Mouse (Mus musculus) lung, adult 18-20 months (tissue): Measurements from ENCODE around the gene Prkcg.

Source experiments
- DNase-seq, 2 experiments: peaks; one replicate each; pipeline ENCODE4 v3.0.0; 2022; ENCODE audit warnings: mixed read lengths in 2 of 2

Prkcg gene

GRCm38 (mm10) chr7:3323826-3324225 is 34.8 kb downstream of the Prkcg start:
- DNase-seq, result no peak

DNA sequence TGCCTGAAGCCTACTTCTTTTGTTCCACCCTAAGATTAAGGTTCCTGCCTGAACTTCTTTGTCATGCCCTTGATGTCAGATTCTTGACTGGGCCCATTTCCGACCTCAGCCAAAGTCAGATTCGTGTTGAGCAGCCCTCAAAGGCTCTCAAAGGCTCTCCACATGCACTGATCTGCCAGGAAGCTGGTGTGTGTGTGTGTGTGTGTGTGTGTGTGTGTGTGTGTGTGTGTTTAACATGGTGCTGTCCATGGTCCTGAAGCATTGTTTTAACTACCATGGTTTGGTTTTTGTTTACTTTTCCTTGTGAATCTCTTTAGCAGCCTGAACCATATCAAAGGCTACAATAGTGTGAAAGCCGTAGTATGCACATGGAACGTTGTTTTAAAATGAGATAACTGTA is 39.0 kb downstream of the Prkcg start:
- DNase-seq, result no peak

DNA sequence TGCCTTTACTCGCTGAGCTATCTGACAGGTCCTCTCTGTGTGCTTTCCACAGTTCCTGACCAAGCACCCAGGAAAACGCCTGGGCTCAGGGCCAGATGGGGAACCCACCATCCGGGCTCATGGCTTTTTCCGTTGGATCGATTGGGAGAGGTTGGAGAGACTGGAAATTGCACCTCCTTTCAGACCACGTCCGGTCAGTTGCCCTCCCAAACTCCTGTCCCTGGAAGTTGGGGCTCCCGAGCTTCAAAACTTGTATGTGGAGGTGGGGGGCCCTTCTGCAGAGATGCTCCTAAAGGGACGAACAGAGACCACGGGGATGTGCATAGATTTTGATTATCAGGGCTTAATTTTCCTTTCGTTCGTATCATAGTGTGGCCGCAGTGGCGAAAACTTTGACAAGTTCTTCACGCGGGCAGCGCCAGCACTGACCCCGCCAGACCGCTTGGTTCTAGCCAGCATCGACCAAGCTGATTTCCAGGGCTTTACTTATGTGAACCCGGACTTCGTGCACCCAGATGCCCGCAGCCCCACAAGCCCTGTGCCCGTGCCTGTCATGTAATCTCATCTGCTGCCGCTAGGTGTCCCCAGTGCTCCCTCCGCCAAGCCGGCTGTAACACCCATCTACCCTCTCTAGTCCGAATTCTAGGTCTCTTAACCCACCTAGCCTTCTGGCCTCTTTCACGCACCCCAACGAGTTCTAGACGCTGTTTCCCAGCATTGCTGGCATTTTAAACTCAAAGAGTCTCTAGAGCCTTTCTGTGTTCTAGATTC is 41.0 kb downstream of the Prkcg start:
- DNase-seq, result peak; percentile 67 to 68

DNA sequence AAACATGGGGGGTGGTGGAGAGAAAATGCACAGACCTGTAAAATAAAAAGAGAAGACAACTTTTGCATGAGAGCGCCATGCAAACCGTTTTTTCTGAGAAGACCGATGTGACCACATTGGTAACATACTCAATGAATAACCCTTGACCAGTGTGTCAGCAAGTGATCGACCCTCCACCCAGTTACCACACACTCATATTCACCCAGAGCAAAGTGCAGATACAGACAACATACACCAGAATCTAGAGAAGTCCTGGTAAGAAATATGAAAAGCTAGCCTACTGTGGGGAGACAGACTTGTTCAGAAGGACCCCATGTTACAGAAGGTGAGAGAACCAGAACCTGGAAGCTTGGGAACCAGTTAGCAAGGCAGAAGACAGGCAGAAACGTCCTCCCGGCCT is 42.2 kb downstream of the Prkcg start:
- DNase-seq, result no peak

- DNase-seq, result peak in 1 of 2 experiments; percentile 12
Measured at GRCm38 (mm10) chr7:3331581-3332223, 42.7 kb downstream of the Prkcg start.

DNA sequence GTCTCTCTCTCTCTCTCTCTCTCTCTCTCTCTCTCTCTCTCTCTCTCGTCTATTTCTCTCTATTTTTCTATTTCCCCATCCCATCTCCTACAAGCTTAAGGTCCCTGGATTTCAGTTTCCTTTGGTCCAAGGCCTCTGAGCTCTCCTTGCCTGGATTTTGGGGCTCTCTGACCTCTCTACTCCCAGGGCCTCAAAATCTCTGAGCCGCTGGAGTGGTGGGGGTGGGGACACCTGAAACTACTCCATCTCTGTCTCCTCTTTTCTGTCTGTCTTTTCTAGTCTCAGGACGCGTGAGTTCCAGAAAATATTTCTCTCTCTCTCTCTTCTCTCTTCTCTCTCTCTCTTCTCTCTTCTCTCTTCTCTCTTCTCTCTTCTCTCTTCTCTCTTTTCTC is 43.2 kb downstream of the Prkcg start:
- DNase-seq, result no peak

GRCm38 (mm10) chr7:3332619-3333521 is 43.9 kb downstream of the Prkcg start, which contains the start of gene Cacng7:
Gene Cacng7 (plus strand): TSS chr7:3332955.
- DNase-seq, result no peak

- no peak for DNase-seq
Measured at GRCm38 (mm10) chr7:3333542-3333941, 44.6 kb downstream of the Prkcg start.

DNA sequence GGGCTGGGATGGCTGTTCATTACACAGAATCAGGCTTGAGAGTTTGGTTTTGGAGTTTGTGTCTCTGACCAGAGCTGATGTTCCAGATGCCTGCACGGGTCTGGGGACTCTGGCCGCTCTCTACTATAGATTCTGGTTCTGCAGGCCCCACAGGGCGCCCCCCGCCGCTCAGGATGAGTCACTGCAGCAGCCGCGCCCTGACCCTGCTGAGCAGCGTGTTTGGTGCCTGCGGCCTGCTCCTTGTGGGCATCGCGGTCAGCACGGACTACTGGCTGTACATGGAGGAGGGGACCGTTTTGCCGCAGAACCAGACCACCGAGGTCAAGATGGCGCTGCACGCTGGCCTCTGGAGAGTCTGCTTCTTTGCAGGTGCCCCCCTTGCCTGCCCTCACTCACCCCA is 47.4 kb downstream of the Prkcg start:
- no peak for DNase-seq

GRCm38 (mm10) chr7:3338286-3338935 is 49.4 kb downstream of the Prkcg start:
- no peak for DNase-seq

DNA sequence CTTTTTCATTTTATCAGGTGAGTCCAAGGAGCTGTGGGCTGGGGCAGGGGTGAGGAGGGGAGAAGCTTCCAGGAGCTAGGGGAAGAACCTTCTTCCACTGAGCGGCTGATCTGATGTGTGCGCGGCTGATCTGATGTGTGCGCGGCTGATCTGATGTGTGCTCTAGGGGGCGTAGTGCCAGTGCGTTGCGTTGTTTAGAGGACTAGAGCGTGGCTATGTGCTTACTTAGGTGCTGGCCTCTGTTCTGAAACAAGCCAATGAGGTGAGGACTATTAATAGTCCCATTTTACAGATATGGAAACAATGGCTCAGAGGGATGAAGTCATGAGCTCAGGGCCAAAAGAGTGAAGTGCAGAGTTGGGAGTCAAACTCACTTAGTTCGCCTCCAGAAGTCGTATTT is 50.0 kb downstream of the Prkcg start:
- no peak for DNase-seq

- no peak for DNase-seq
Measured at GRCm38 (mm10) chr7:3343861-3344260, 54.9 kb downstream of the Prkcg start.

- DNase-seq, result no peak
Measured at GRCm38 (mm10) chr7:3345301-3345700, 56.3 kb downstream of the Prkcg start.

GRCm38 (mm10) chr7:3347366-3348287 is 58.6 kb downstream of the Prkcg start:
- DNase-seq, result no peak

GRCm38 (mm10) chr7:3348326-3348725 is 59.3 kb downstream of the Prkcg start:
- DNase-seq, result no peak

GRCm38 (mm10) chr7:3349775-3350174 is 60.8 kb downstream of the Prkcg start:
- DNase-seq, result no peak

DNA sequence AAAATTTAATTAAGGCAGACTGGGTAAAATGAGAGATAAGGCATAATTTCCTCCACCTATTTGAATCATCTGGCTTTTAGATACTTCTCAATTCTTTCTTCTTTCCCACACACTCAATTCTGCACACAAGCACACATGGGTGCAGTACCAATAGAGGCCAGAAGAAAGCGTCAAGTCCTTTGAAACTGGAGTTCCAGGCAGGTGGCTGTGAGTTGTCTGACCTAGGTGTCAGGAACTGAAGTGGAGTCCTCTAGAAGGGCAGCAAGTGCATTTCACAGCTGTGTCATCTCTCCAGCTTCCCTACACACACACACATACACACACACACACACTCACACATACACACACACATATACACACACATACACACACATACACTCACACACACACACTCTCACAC is 62.6 kb downstream of the Prkcg start:
- no peak for DNase-seq

GRCm38 (mm10) chr7:3354850-3355249 is 65.9 kb downstream of the Prkcg start:
- DNase-seq, result no peak

DNA sequence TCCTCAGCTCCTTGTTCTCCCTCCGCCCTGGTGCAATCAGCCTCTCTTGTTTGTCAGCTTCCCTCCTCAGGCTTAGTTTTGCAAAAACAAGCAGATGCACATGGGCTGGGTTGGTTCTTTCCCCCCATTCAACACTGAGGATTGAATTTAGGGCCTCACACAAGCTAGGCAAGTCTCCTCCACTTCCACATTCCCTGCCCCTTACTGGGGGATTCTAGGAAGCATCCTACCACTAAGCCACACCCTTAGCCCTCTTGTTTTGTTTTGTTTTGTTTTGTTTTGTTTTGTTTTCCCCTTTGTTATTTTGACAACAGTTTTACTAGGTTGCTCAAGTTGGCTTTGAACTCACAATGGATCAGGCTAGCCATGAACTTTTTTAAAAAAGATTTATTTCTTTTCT is 71.7 kb downstream of the Prkcg start:
- no peak for DNase-seq

DNA sequence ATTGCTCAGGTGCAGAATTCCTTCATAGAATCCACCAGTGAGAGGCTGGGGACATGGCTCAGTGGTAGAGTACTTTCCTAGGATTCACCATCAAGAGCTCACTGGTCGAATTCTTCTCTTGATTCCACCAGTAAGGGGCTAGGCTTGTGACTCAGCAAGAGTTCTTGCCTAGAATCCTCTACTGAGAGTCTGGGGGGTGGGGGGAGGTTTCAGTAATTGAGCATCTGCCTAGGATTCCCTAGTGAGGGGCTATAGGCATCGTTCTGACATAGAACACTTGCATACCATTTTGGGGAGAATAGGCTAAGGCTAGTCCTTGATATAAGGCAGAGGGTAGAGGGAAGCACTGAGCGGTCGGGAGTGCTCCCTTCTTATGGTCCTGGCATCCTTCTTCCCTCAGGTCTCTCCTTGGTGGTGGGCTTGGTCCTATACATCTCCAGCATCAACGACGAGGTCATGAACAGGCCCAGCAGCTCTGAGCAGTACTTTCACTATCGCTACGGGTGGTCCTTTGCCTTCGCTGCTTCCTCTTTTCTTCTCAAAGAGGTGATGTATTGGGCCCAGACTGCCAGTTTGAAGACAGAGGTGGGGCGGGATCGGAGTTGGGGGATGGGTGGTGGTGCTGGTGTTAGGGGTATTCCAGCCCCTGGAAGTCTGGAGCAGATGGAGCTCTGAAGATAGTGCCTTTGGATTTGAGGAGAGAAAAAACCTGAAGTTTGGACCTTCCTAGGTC is 76.7 kb downstream of the Prkcg start:
- no peak for DNase-seq
